Mouse (Mus musculus) cerebellum, adult 2 months (tissue): ENCODE results near the gene Sds. TPM values are rescaled to one million over a fixed set of nuclear protein-coding genes. Genes with fewer than 3 reads are reported as not detected.
"Not testable (repeated sequence)": the region's sequence is repeated elsewhere in the genome, so short reads cannot be mapped to it uniquely, and the experiment has no call there.

ENCODE experiments used
- DNase-seq, 2 experiments: peaks; one replicate each; pipeline ENCODE4 v3.0.0; 2021
- H3K27ac ChIP-seq: fragments of 200-500 bp; 2 replicates; pipeline ENCODE4 v1.5.1; 2012; ENCODE audit warnings: low read length, control low read depth, inconsistent platforms; ENCODE audit not compliant: insufficient read depth
- H3K27me3 ChIP-seq: fragments of 200-500 bp; 2 replicates; pipeline ENCODE4 v1.6.1; 2012; ENCODE audit warnings: inconsistent platforms, mild to moderate bottlenecking, low read length, moderate library complexity; ENCODE audit not compliant: control insufficient read depth, insufficient read depth
- H3K4me1 ChIP-seq: fragments of 200-500 bp; 2 replicates; pipeline ENCODE4 v1.6.1; 2011; ENCODE audit warnings: low read length; ENCODE audit not compliant: control insufficient read depth, insufficient read depth
- H3K4me3 ChIP-seq: fragments of 200-500 bp; replicated peaks from 2 replicates; pipeline ENCODE3; 2011; ENCODE audit warnings: mild to moderate bottlenecking, low read depth, low read length, control low read depth; ENCODE audit not compliant: insufficient read depth
- CTCF ChIP-seq: fragments of 200-500 bp; IDR thresholded peaks from 2 replicates; pipeline ENCODE4 v1.5.1; 2011; ENCODE audit warnings: low read depth, mild to moderate bottlenecking, control low read depth, low read length, moderate library complexity, borderline replicate concordance; ENCODE audit not compliant: insufficient read depth
- POLR2A ChIP-seq: fragments of 200-500 bp; IDR thresholded peaks from 2 replicates; pipeline ENCODE4 v1.6.1; 2011; ENCODE audit warnings: low read length, control low read depth, borderline replicate concordance; ENCODE audit not compliant: insufficient read depth
- WGBS: fragments of 180-500 bp; shearing (Covaris S2); methylation state at CpG from one replicate; pipeline ENCODE4 v1.1.7; 2018; 5-methylcytosine and 5-hydroxymethylcytosine counted together
- polyA plus RNA-seq: library from polyadenylated mRNA; depleted of rRNA; stranded (reverse); fragments of >200 nt; gene quantifications from 2 replicates; pipeline ENCODE4 v1.2.3, GENCODE M21; 2012

Gene Sds
- polyA plus RNA-seq, 1 experiment, result 0.36 TPM

GRCm38 (mm10) chr5:120497071-120497470 lies 20.7 kb downstream of the Sds start:
- 96% methylated on average over 3 of the region's 3 CpGs for WGBS
- peaks cover 23% of the 10 kb centered on the region for H3K4me1 ChIP-seq
- TF ChIP-seq CTCF (no peak), POLR2A (no peak)
- no peaks in the 10 kb centered on the region for H3K27me3 ChIP-seq
- H3K4me3 ChIP-seq, result no peak overlapping the region
- DNase-seq, result no peak
- no peak overlapping the region for H3K27ac ChIP-seq

GRCm38 (mm10) chr5:120499202-120499601 lies 22.9 kb downstream of the Sds start:
- 91% methylated on average over 4 of the region's 4 CpGs for WGBS
- H3K4me3 ChIP-seq, result no peak overlapping the region
- DNase-seq, result no peak
- H3K27ac ChIP-seq, result no peak overlapping the region
- no peak for TF ChIP-seq POLR2A
- no peak for TF ChIP-seq CTCF
- peaks cover 21% of the 10 kb centered on the region for H3K4me1 ChIP-seq
- H3K27me3 ChIP-seq, result no peaks in the 10 kb centered on the region

- not testable (repeated sequence) for H3K4me3 ChIP-seq, H3K27ac ChIP-seq, DNase-seq, H3K27me3 ChIP-seq
- peaks cover 14% of the 10 kb centered on the region; the same call in 1 of the 2 replicates for H3K4me1 ChIP-seq
- 88% methylated on average over 9 of the region's 9 CpGs for WGBS
These were observed 24.3 kb downstream of the Sds start for GRCm38 (mm10) chr5:120500609-120501008.

GRCm38 (mm10) chr5:120502147-120502621 lies 25.9 kb downstream of the Sds start:
- TF ChIP-seq POLR2A (no peak), CTCF (no peak)
- DNase-seq, result peak; percentile 33 to 41
- Histone ChIP-seq H3K27ac (no peak overlapping the region), H3K4me1 (peaks cover 9% of the 10 kb centered on the region; the same call in 1 of the 2 replicates), H3K27me3 (no peaks in the 10 kb centered on the region), H3K4me3 (peak overlapping the region; percentile 69)
- WGBS, result 15% methylated on average over 9 of the region's 9 CpGs

GRCm38 (mm10) chr5:120502675-120503143 lies 26.4 kb downstream of the Sds start:
- H3K27ac ChIP-seq, result peak overlapping the region; percentile 49; the same call in 1 of the 2 replicates
- H3K4me1 ChIP-seq, result peaks cover 9% of the 10 kb centered on the region; the same call in 1 of the 2 replicates
- no peak for TF ChIP-seq POLR2A
- TF ChIP-seq CTCF, result no peak
- WGBS, result 3% methylated on average over 12 of the region's 12 CpGs
- DNase-seq, result peak in 1 of 2 experiments; percentile 34
- no peaks in the 10 kb centered on the region for H3K27me3 ChIP-seq
- peak overlapping the region; percentile 69 for H3K4me3 ChIP-seq

GRCm38 (mm10) chr5:120503144-120503795 lies 26.9 kb downstream of the Sds start, which contains the start of gene Plbd2:
Gene Plbd2, minus strand, starts transcription at chr5:120503625.
- DNase-seq, result peak; percentile 83 to 84
- 0% methylated on average over 54 of the region's 55 CpGs for WGBS
- no peaks in the 10 kb centered on the region for H3K27me3 ChIP-seq
- H3K4me1 ChIP-seq, result peaks cover 9% of the 10 kb centered on the region; the same call in 1 of the 2 replicates
- TF ChIP-seq CTCF (no peak), POLR2A (peak; percentile 68)
- peak within 1 kb of the TSS; percentile 69 for H3K4me3 ChIP-seq
- peak within 1 kb of the TSS; percentile 49; the same call in 1 of the 2 replicates for H3K27ac ChIP-seq

GRCm38 (mm10) chr5:120505368-120505767 lies 29.0 kb downstream of the Sds start:
- WGBS, result 22% methylated on average over 16 of the region's 16 CpGs
- Histone ChIP-seq H3K27me3 (no peaks in the 10 kb centered on the region), H3K27ac (no peak overlapping the region), H3K4me3 (peak overlapping the region; percentile 23), H3K4me1 (peaks cover 9% of the 10 kb centered on the region; the same call in 1 of the 2 replicates)
- TF ChIP-seq POLR2A, result no peak
- peak; percentile 89 for TF ChIP-seq CTCF
- peak; percentile 82 to 87 for DNase-seq

GRCm38 (mm10) chr5:120505781-120506180 lies 29.5 kb downstream of the Sds start:
- peaks cover 9% of the 10 kb centered on the region; the same call in 1 of the 2 replicates for H3K4me1 ChIP-seq
- TF ChIP-seq POLR2A (no peak), CTCF (no peak)
- WGBS, result 79% methylated on average over 9 of the region's 9 CpGs
- H3K27ac ChIP-seq, result no peak overlapping the region
- peak overlapping the region; percentile 23 for H3K4me3 ChIP-seq
- DNase-seq, result no peak
- no peaks in the 10 kb centered on the region for H3K27me3 ChIP-seq
